Mouse (Mus musculus): ENCODE measurements around the gene Sorl1. TPM values are rescaled to one million over a fixed set of nuclear protein-coding genes. Genes with fewer than 3 reads are reported as not detected.

Sorl1 gene
- polyA plus RNA-seq, 1 experiment = 69.7 TPM

- H3K27me3 ChIP-seq (ENCODE audit: control insufficient read depth, insufficient read depth, low read length) = no peaks in the 10 kb centered on the region
- peaks cover 18% of the 10 kb centered on the region; the same call in 1 of the 2 replicates for H3K4me1 ChIP-seq (ENCODE audit: control insufficient read depth, insufficient read depth, insufficient read length)
- no peak for TF ChIP-seq POLR2A (IDR thresholded peaks at IDR 0.05; ENCODE audit: low read depth, low read length)
- no peak for TF ChIP-seq CTCF (IDR thresholded peaks at IDR 0.05; ENCODE audit: extremely low read depth, insufficient read depth, insufficient read length, insufficient replicate concordance)
- 95% methylated on average over 7 of the region's 7 CpGs for WGBS
- peaks cover 22% of the 10 kb centered on the region for H3K36me3 ChIP-seq (ENCODE audit: control insufficient read depth, insufficient read depth, low read length)
- H3K27ac ChIP-seq (ENCODE audit: insufficient read depth, low read length) = no peak overlapping the region
- no peak for DNase-seq (ENCODE audit: low read depth in 1 of 2, low spot score in 2 of 2)
- no peak overlapping the region for H3K4me3 ChIP-seq (ENCODE audit: extremely low read depth, insufficient read depth, insufficient read length)
These were observed 20.6 kb downstream of the Sorl1 start for GRCm38 (mm10) chr9:42103546-42103945.

- no peaks in the 10 kb centered on the region for H3K27me3 ChIP-seq (ENCODE audit: control insufficient read depth, insufficient read depth, low read length)
- H3K4me1 ChIP-seq (ENCODE audit: control insufficient read depth, insufficient read depth, insufficient read length) = peaks cover 19% of the 10 kb centered on the region; the same call in 1 of the 2 replicates
- DNase-seq (ENCODE audit: low read depth in 1 of 2, low spot score in 2 of 2) = no peak
- no peak for TF ChIP-seq CTCF (IDR thresholded peaks at IDR 0.05; ENCODE audit: extremely low read depth, insufficient read depth, insufficient read length, insufficient replicate concordance)
- TF ChIP-seq POLR2A (IDR thresholded peaks at IDR 0.05; ENCODE audit: low read depth, low read length) = no peak
- peaks cover 27% of the 10 kb centered on the region for H3K36me3 ChIP-seq (ENCODE audit: control insufficient read depth, insufficient read depth, low read length)
- WGBS = 71% methylated on average over 6 of the region's 6 CpGs
- no peak overlapping the region for H3K4me3 ChIP-seq (ENCODE audit: extremely low read depth, insufficient read depth, insufficient read length)
- H3K27ac ChIP-seq (ENCODE audit: insufficient read depth, low read length) = no peak overlapping the region
These were observed 22.1 kb downstream of the Sorl1 start for GRCm38 (mm10) chr9:42102013-42102412.

GRCm38 (mm10) chr9:42101266-42101665 is 22.8 kb downstream of the Sorl1 start:
- TF ChIP-seq CTCF (IDR thresholded peaks at IDR 0.05; ENCODE audit: extremely low read depth, insufficient read depth, insufficient read length, insufficient replicate concordance) (no peak), POLR2A (IDR thresholded peaks at IDR 0.05; ENCODE audit: low read depth, low read length) (no peak)
- WGBS = 90% methylated on average over 7 of the region's 7 CpGs
- DNase-seq (ENCODE audit: low read depth in 1 of 2, low spot score in 2 of 2) = no peak
- H3K27me3 ChIP-seq (ENCODE audit: control insufficient read depth, insufficient read depth, low read length) = no peaks in the 10 kb centered on the region
- peaks cover 27% of the 10 kb centered on the region for H3K36me3 ChIP-seq (ENCODE audit: control insufficient read depth, insufficient read depth, low read length)
- H3K4me1 ChIP-seq (ENCODE audit: control insufficient read depth, insufficient read depth, insufficient read length) = peaks cover 24% of the 10 kb centered on the region
- no peak overlapping the region for H3K27ac ChIP-seq (ENCODE audit: insufficient read depth, low read length)
- no peak overlapping the region for H3K4me3 ChIP-seq (ENCODE audit: extremely low read depth, insufficient read depth, insufficient read length)

GRCm38 (mm10) chr9:42100618-42101210 is 23.4 kb downstream of the Sorl1 start:
- no peak overlapping the region for H3K27ac ChIP-seq (ENCODE audit: insufficient read depth, low read length)
- H3K4me1 ChIP-seq (ENCODE audit: control insufficient read depth, insufficient read depth, insufficient read length) = peaks cover 28% of the 10 kb centered on the region
- H3K36me3 ChIP-seq (ENCODE audit: control insufficient read depth, insufficient read depth, low read length) = peaks cover 24% of the 10 kb centered on the region
- H3K4me3 ChIP-seq (ENCODE audit: extremely low read depth, insufficient read depth, insufficient read length) = no peak overlapping the region
- H3K27me3 ChIP-seq (ENCODE audit: control insufficient read depth, insufficient read depth, low read length) = no peaks in the 10 kb centered on the region
- DNase-seq (ENCODE audit: low read depth in 1 of 2, low spot score in 2 of 2) = no peak
- WGBS = 89% methylated on average over 9 of the region's 9 CpGs
- no peak for TF ChIP-seq POLR2A (IDR thresholded peaks at IDR 0.05; ENCODE audit: low read depth, low read length)

GRCm38 (mm10) chr9:42098474-42099121 is 25.5 kb downstream of the Sorl1 start:
- Histone ChIP-seq H3K27me3 (ENCODE audit: control insufficient read depth, insufficient read depth, low read length) (no peaks in the 10 kb centered on the region), H3K4me3 (ENCODE audit: extremely low read depth, insufficient read depth, insufficient read length) (no peak overlapping the region), H3K36me3 (ENCODE audit: control insufficient read depth, insufficient read depth, low read length) (peaks cover 14% of the 10 kb centered on the region), H3K4me1 (ENCODE audit: control insufficient read depth, insufficient read depth, insufficient read length) (peaks cover 43% of the 10 kb centered on the region), H3K27ac (ENCODE audit: insufficient read depth, low read length) (peak overlapping the region; percentile 91)
- WGBS = 91% methylated on average over 5 of the region's 5 CpGs
- TF ChIP-seq POLR2A (IDR thresholded peaks at IDR 0.05; ENCODE audit: low read depth, low read length) = no peak
- no peak for TF ChIP-seq CTCF (IDR thresholded peaks at IDR 0.05; ENCODE audit: extremely low read depth, insufficient read depth, insufficient read length, insufficient replicate concordance)
- DNase-seq (ENCODE audit: low read depth in 1 of 2, low spot score in 2 of 2) = no peak

- H3K4me1 ChIP-seq (ENCODE audit: control insufficient read depth, insufficient read depth, insufficient read length) = peaks cover 50% of the 10 kb centered on the region
- H3K36me3 ChIP-seq (ENCODE audit: control insufficient read depth, insufficient read depth, low read length) = peaks cover 12% of the 10 kb centered on the region
- TF ChIP-seq CTCF (IDR thresholded peaks at IDR 0.05; ENCODE audit: extremely low read depth, insufficient read depth, insufficient read length, insufficient replicate concordance) (no peak), POLR2A (IDR thresholded peaks at IDR 0.05; ENCODE audit: low read depth, low read length) (no peak)
- no peaks in the 10 kb centered on the region for H3K27me3 ChIP-seq (ENCODE audit: control insufficient read depth, insufficient read depth, low read length)
- WGBS = 59% methylated on average over 8 of the region's 8 CpGs
- no peak overlapping the region for H3K4me3 ChIP-seq (ENCODE audit: extremely low read depth, insufficient read depth, insufficient read length)
- peak overlapping the region; percentile 91 for H3K27ac ChIP-seq (ENCODE audit: insufficient read depth, low read length)
- peak; percentile 23 to 48 for DNase-seq (ENCODE audit: low read depth in 1 of 2, low spot score in 2 of 2)
These were observed 26.2 kb downstream of the Sorl1 start for GRCm38 (mm10) chr9:42097731-42098473.

All from spleen, adult 2 months (tissue).